Mouse (Mus musculus) brain, embryonic 14.5 days (tissue): ENCODE measurements at regions not wholly inside any gene's neighbourhood (a gene's known extent, or its start where the extent isn't known, plus 50 kb on each side); places are given as distances from the start of the nearest gene placed in this dataset.
"Not testable (repeated sequence)": the region's sequence is repeated elsewhere in the genome, so short reads cannot be mapped to it uniquely, and the experiment has no call there.

ENCODE experiments used
- DNase-seq: peaks from one replicate; pipeline ENCODE4 v3.0.0-alpha.2; 2011; ENCODE audit warnings: low read depth
- CTCF ChIP-seq: fragments of 200-500 bp; IDR thresholded peaks from 2 replicates; pipeline ENCODE4 v1.5.1; 2012; ENCODE audit warnings: inconsistent platforms, mild to moderate bottlenecking, moderate library complexity, borderline replicate concordance; ENCODE audit not compliant: insufficient read depth, insufficient read length; ENCODE audit errors: extremely low read depth
- POLR2A ChIP-seq: fragments of 200-500 bp; IDR thresholded peaks from 2 replicates; pipeline ENCODE4 v1.6.1; 2012; ENCODE audit warnings: mild to moderate bottlenecking, inconsistent platforms, borderline replicate concordance; ENCODE audit not compliant: poor library complexity, insufficient read depth, insufficient read length, severe bottlenecking; ENCODE audit errors: extremely low read depth

DNA sequence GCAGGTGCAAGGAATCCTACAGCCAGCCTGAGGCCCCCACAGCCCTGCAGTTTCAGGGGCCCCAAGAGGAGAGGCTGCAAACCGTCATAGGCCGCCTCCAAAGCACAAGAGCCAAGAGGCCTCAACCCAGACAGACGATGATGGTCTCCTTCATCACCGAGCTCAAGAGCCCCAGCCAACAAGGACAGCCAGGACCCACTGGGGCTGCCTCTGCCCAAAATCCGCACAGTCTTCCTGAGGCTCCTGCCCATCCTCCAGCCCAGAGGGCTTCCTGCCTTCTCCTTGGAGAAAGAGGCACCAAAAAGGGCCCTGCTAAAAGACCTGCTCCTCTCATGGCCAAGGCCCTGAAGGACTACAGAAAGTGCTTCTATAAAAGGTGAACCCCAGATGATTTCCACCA, 112.3 kb downstream of the Nus1 start:
- DNase-seq, result not testable (repeated sequence)

DNA sequence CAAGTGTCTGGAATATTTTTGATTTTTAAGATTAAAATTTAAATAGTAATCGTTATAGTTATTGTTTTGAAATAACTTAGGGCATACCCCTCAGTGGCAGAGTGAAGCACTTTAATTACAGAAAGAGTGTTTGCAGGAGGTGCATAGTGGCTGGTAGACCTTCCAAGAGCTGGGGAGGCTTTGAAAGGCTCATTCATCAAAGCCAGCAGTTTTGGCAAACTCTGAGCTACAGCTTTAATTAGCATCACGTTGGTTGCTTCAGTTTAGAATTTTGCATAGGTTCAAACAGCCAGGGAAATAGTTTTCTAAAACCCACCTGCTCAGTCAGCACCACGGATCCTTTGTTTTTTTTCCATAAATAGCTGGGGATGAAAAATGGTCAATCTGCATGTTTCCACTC, 113.5 kb downstream of the Nus1 start:
- peak; percentile 65 for DNase-seq
- TF ChIP-seq POLR2A (no peak), CTCF (no peak)

DNA sequence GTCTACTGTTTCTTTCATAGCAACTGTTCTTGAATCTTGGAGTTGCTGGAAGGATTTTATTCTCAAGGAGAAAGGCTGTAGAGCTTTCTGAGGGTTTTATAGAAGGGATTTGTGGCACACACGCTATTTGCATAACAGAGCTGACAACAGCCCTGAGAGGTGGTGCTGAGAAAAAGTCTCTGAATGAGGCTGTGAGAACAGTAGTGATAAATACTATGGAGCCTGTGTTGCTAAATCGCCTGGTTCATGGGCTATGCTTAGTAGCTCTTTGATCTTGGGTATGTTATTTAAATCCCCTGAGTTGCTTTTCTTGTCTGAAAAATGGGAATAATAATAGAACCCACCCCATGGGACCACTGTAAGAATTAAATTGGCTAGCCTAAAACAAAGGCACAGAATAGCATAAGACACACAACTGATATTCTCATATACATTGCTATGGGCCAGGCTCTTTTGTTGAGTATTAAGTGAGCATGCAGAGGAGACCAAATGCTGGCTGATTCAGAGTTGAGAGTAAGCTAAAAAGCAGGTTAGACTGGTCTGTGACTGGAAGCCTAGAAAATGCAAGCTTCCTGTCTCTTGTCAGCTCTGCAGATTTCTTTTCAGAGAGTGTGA, 116.0 kb downstream of the Nus1 start:
- DNase-seq, result peak; percentile 63
- no peak for TF ChIP-seq POLR2A
- TF ChIP-seq CTCF, result no peak

DNA sequence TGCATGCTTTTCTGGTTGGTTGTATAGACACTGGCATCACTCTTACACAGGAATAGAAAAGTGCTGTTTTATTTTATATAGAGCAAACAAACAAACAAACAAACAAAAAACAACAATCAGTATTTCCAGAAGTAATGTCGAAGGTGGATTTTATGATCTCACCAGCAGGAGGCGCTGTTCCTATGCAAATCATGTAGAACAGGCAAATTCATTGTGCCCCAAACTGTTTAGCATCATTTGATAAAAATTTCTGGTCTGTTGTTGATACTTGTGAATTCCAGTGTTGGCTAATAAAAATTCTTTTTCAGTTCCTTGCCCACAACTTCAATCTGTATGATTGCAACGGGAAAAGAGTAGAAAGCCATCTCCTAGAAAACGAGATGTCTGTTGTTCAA, 116.5 kb downstream of the Nus1 start:
- peak; percentile 85 for DNase-seq
- TF ChIP-seq CTCF (peak; percentile 64; the same call in 1 of the 2 replicates), POLR2A (no peak)

DNA sequence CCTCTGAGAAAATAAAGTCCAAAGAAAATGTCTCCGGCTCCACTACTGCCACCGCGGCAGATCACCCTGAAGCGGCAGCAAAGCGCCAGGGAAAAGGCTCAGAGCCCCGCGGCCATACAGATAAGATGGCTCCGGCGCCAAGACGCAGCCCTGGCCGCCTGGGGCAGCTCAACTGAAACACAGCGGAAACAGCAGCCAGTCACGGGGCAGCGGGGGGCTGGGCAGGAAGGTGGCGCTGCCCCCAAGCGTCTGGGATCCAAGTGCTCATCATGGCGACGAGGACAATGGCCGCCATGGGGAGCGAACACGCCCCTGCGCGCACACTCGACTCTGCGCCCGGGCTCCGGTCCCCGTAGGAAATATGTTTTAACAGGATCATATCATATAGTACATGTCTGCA, 128.2 kb downstream of the Nus1 start:
- no peak for TF ChIP-seq CTCF
- no peak for TF ChIP-seq POLR2A

DNA sequence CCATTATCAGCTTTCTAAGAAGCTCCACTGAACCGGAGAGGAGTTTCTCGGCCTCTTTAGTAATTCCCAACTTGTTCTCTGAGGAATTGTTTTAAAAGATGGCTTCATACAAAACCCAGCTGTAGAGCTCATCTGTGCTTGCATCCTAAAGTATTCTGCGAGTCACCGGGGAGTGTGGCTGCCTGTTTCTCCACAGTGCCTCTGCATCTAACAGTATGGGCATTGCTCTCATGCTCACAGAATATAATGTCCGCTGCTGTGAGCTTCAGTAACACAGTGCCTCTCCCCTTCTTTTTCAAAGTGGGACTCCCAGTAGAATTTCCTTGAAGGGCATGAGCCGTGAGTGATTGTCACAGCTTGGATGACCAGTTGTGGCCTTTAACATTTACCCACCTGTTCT, 113.0 kb upstream of the Slc35f1 start:
- DNase-seq, result peak; percentile 46
- TF ChIP-seq POLR2A (no peak), CTCF (no peak)

More for the DNA sequence above, 128.2 kb downstream of the Nus1 start:
- no peak for DNase-seq

DNA sequence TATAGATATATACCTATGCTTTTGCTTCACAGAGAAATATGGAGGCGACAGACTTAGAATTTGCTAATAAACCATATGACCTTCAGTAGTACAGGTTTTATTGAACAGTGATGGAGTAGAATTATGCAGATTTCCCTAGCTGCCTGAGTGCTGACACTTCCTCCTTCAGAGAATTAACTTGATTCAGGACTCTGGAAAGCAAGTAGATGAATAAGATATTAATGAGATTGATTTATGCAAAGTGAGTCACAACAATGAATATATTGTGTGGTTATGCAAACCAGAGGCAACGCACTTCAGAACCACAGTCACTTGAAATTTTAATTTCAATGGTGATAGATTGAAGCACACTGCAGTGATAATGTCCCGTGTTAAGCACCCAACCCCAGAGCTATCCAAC, 112.5 kb upstream of the Slc35f1 start:
- peak; percentile 65 for DNase-seq
- TF ChIP-seq CTCF (no peak), POLR2A (no peak)

DNA sequence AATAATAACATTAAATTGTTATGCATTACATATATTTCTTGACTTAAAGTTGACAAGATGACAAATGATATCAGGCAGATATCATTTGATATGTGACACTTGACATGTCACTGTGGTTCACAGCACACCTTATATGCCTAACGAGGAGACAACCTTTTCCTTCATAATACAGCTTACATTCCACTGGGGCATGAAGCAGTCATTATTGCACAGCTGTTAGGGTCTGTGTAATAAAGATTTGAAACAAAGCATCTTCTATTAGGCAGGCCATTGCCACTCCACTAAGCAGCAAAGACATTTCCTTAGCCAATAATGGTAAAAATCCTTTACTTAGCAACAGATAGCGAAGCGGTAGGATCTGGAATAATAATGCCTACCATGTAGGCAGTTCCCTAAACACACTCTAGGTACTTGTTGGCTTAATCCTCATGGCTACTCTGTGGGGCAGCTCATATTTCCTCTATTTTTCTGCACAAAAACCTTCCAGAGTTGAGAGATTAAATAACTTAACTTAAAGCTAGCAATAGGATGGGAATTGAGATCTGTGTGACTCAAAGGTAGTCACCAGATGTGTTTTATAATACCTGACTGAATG, 112.0 kb upstream of the Slc35f1 start:
- DNase-seq, result peak; percentile 56
- no peak for TF ChIP-seq CTCF
- no peak for TF ChIP-seq POLR2A

DNA sequence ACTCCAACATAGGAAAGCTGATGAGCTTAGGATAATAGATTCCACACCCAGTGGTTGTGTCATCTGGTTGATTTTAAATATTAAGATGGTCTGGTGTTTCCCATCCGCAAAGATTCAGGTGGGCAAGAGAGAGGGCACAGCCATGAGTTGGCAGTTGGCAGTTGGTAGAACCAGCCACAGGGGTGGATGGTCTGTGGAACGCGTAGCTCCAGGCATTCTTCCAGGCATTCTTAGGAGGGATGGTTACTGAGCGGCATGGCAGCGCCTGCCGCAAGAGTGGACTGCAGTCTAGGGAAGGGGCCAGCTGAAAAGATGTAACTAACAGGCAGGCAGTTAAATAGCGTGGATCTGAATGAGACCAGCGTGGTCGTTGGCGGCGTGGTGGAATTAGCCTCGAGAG, 96.6 kb upstream of the Slc35f1 start:
- DNase-seq, result no peak
- TF ChIP-seq POLR2A (no peak), CTCF (no peak)
